Mouse (Mus musculus) midbrain, postnatal 0 days (tissue): Measurements from ENCODE around the gene Olfr1089. TPM values are rescaled to one million over a fixed set of nuclear protein-coding genes. Genes with fewer than 3 reads are reported as not detected.

ENCODE experiments used
- ATAC-seq: fragments of 200-750 bp; cut with Nextera tagmentation; 2 replicates; pipeline ENCODE4 v1.8.0; 2017; ENCODE audit warnings: moderate number of reproducible peaks, mild to moderate bottlenecking, moderate TSS enrichment, moderate library complexity; ENCODE audit not compliant: low FRiP score
- DNase-seq: peaks from one replicate; pipeline ENCODE4 v3.0.0-alpha.2; 2015; ENCODE audit warnings: low spot score
- H3K27ac ChIP-seq: fragments of 300-500 bp; sonication (generic); 2 replicates; pipeline ENCODE4 v1.5.1; 2014; ENCODE audit warnings: low read depth, mild to moderate bottlenecking, low read length, mixed read lengths
- H3K27me3 ChIP-seq: fragments of 300-500 bp; sonication (generic); 2 replicates; pipeline ENCODE4 v1.6.1; 2014; ENCODE audit warnings: low read length, control low read depth, mixed read lengths; ENCODE audit not compliant: insufficient read depth
- H3K36me3 ChIP-seq: fragments of 300-500 bp; sonication (generic); 2 replicates; pipeline ENCODE4 v1.6.1; 2014; ENCODE audit warnings: low read length, control low read depth, mixed read lengths; ENCODE audit not compliant: insufficient read depth
- H3K4me1 ChIP-seq: fragments of 300-500 bp; sonication (generic); 2 replicates; pipeline ENCODE4 v1.6.1; 2014; ENCODE audit warnings: mild to moderate bottlenecking, control low read depth, antibody characterized with exemption, low read length, mixed read lengths; ENCODE audit not compliant: insufficient read depth
- H3K4me2 ChIP-seq: fragments of 300-500 bp; sonication (generic); 2 replicates; pipeline ENCODE4 v1.6.1; 2014; ENCODE audit warnings: low read depth, mild to moderate bottlenecking, low read length, mixed read lengths; ENCODE audit not compliant: poor library complexity, severe bottlenecking
- H3K4me3 ChIP-seq: fragments of 300-500 bp; sonication (generic); 2 replicates; pipeline ENCODE4 v1.5.1; 2014; ENCODE audit warnings: low read depth, mild to moderate bottlenecking, low read length, moderate library complexity
- H3K9ac ChIP-seq: fragments of 300-500 bp; sonication (generic); replicated peaks from 2 replicates; pipeline ENCODE4 v1.6.1; 2014; ENCODE audit warnings: mild to moderate bottlenecking, low read length, moderate library complexity, mixed read lengths; ENCODE audit not compliant: poor library complexity, severe bottlenecking
- H3K9me3 ChIP-seq: fragments of 300-500 bp; sonication (generic); 2 replicates; pipeline ENCODE4 v1.6.1; 2016; ENCODE audit warnings: low read length, control low read depth
- CTCF ChIP-seq: IDR thresholded peaks from 2 replicates; pipeline ENCODE4 v1.5.1; 2016; ENCODE audit warnings: antibody characterized with exemption, mild to moderate bottlenecking
- WGBS: fragments of 180-500 bp; shearing (Covaris S2); extraction: QIAGEN DNeasy Blood & Tissue Kit; methylation state at CpG from one replicate; pipeline ENCODE4 v1.1.7; 2014; 5-methylcytosine and 5-hydroxymethylcytosine counted together
- polyA plus RNA-seq: library from polyadenylated mRNA; unstranded; fragments of >200 nt; fragmentation: Nextera tagmentation; extraction: Ambion mirVana; gene quantifications from 2 replicates; pipeline ENCODE4 v1.2.1, GENCODE M21; 2015
- total RNA-seq: library from RNA; depleted of rRNA; stranded (reverse); fragments of >200 nt; gene quantifications from 2 replicates; pipeline ENCODE4 v1.2.3, GENCODE M21; 2014; rRNA removed

The Olfr1089 gene
- total RNA-seq (not detected in 2 replicates), polyA plus RNA-seq (not detected in 2 replicates)

DNA sequence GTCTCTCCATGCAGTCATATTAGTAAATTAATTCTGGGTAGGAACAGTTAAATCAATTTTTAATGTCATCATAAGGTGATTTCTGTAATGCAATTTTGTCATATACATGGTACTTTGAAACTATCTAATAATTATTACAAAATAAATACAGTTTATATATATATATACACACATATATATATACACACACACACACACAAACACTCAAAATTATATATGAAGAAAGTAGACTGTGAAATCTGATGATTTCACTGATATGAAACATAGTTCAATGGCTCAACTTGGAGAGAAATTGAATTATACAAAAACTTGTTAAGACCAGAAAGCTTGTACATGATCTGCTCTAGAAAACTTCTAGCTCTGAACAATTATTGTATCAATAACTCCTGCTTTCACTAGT is at the start of gene Olfr1089:
TSS of gene Olfr1089 (minus strand) at position 101 of the 400 bp plus-strand sequence.
- H3K36me3 ChIP-seq = no peaks in the 10 kb centered on the region
- no peak within 1 kb of the TSS for H3K4me2 ChIP-seq
- no peaks in the 10 kb centered on the region for H3K4me1 ChIP-seq
- TF ChIP-seq CTCF = no peak
- H3K9ac ChIP-seq = no peak within 1 kb of the TSS
- no peaks in the 10 kb centered on the region for H3K27me3 ChIP-seq
- H3K9me3 ChIP-seq = no peaks in the 10 kb centered on the region
- ATAC-seq (no peak), DNase-seq (no peak)
- H3K4me3 ChIP-seq = no peak within 1 kb of the TSS
- no peak within 1 kb of the TSS for H3K27ac ChIP-seq

DNA sequence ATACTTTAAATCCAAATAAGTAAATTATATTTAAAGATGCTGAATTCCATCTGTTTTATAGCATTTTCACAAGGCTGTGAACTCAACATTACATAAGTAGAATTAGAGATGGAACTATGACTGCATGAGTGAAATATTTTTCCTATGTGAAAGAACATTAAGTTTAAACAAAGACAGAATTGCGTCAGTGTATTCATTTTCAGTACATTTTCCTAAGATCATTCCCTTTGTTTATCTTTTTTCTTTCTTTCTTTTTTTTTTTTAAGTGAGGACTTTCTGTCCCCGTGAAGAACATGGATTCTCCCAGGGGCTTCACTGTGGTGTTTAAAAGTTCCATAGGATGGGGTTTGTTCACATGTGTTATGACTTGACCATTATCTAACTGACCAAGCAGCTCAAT is 48.7 kb upstream of the Olfr1089 start, which contains the start of gene Olfr1093:
TSS of gene Olfr1093 (plus strand) at position 301 of the 400 bp plus-strand sequence.
- no peak for TF ChIP-seq CTCF
- 84% methylated on average over 2 of the region's 2 CpGs for WGBS
- no peak for ATAC-seq

DNA sequence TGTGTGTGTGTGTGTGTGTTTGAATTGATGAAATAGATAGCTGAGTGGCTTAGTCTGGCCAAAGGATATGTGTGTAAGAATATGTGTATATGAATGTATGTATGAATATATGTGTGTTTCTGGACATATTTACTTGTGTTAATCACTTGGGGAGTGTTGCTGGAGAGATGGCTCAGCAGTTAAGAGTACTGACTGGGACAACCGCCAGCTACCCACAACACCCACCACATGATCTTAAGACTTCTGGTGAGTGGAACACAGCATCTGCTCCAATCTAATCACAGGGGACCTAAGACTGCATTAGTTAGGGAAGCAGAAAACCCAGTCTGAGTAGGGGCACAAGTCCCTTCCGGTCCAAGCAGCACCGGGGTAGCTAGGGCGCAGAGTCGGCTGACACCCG is 27.5 kb upstream of the Olfr1089 start:
- ATAC-seq (no peak), DNase-seq (no peak)

More for the DNA sequence above, 48.7 kb upstream of the Olfr1089 start, which contains the start of gene Olfr1093:
- Histone ChIP-seq H3K4me1 (no peaks in the 10 kb centered on the region), H3K27ac (no peak within 1 kb of the TSS), H3K36me3 (no peaks in the 10 kb centered on the region), H3K4me2 (no peak within 1 kb of the TSS), H3K9ac (no peak within 1 kb of the TSS), H3K4me3 (no peak within 1 kb of the TSS), H3K9me3 (no peaks in the 10 kb centered on the region), H3K27me3 (no peaks in the 10 kb centered on the region)
- DNase-seq = no peak

DNA sequence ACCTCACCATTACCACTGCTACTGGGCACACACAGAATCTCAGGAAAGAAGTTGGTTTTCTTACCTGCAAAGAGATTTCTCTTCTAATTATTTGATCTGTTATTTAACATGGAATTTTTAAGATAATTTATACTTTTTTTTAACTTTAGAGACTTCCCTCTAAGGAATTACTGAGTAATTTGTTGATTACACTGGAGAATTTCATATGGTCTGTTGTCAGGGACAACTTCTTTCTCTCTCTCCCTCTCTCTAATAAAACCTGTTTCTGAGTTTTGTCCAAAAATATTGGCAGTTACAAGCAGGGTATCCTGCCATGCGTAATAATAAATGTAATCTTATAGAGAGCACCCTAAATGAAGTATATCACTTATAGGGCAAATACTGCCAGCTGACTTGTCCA is 25.4 kb upstream of the Olfr1089 start, which contains the start of gene Olfr1090:
TSS of gene Olfr1090 (minus strand) at position 101 of the 400 bp plus-strand sequence.
- no peaks in the 10 kb centered on the region for H3K27me3 ChIP-seq
- no peaks in the 10 kb centered on the region for H3K4me1 ChIP-seq
- no peak for TF ChIP-seq CTCF
- 88% methylated on average over 1 of the region's 1 CpGs for WGBS
- no peak for ATAC-seq
- H3K36me3 ChIP-seq = no peaks in the 10 kb centered on the region
- no peak within 1 kb of the TSS for H3K9ac ChIP-seq
- no peaks in the 10 kb centered on the region for H3K9me3 ChIP-seq
- H3K4me3 ChIP-seq = no peak within 1 kb of the TSS
- H3K27ac ChIP-seq = no peak within 1 kb of the TSS
- H3K4me2 ChIP-seq = no peak within 1 kb of the TSS
- no peak for DNase-seq

More for the DNA sequence above, 27.5 kb upstream of the Olfr1089 start:
- WGBS = 97% methylated on average over 6 of the region's 6 CpGs
- H3K9ac ChIP-seq = no peak overlapping the region
- H3K4me2 ChIP-seq = no peak overlapping the region
- no peak overlapping the region for H3K4me3 ChIP-seq
- H3K9me3 ChIP-seq = no peaks in the 10 kb centered on the region
- no peaks in the 10 kb centered on the region for H3K36me3 ChIP-seq
- H3K4me1 ChIP-seq = no peaks in the 10 kb centered on the region
- no peaks in the 10 kb centered on the region for H3K27me3 ChIP-seq
- no peak for TF ChIP-seq CTCF
- H3K27ac ChIP-seq = no peak overlapping the region

- Histone ChIP-seq H3K27ac (no peak within 1 kb of the TSS), H3K4me2 (no peak within 1 kb of the TSS), H3K9ac (no peak within 1 kb of the TSS), H3K27me3 (no peaks in the 10 kb centered on the region), H3K36me3 (no peaks in the 10 kb centered on the region), H3K4me1 (no peaks in the 10 kb centered on the region), H3K9me3 (no peaks in the 10 kb centered on the region), H3K4me3 (no peak within 1 kb of the TSS)
- DNase-seq (no peak), ATAC-seq (no peak)
- no peak for TF ChIP-seq CTCF
These were observed 35.2 kb downstream of the Olfr1089 start, which contains the start of gene Olfr1087 for GRCm38 (mm10) chr2:86698295-86698694. TSS of gene Olfr1087 (minus strand) at chr2:86698395.

Other genes starting within 250 kb of the Olfr1089 start
- gene Olfr228, start 246.3 kb downstream of the Olfr1089 start, total RNA-seq = not detected in 2 replicates
- not detected in 2 replicates for gene Olfr228, start 246.3 kb downstream of the Olfr1089 start, polyA plus RNA-seq
- gene Olfr1076, start 225.2 kb downstream of the Olfr1089 start, total RNA-seq = not detected in 2 replicates
- gene Olfr1076, start 225.2 kb downstream of the Olfr1089 start, polyA plus RNA-seq = not detected in 2 replicates
- not detected in 2 replicates for gene Olfr1079, start 191.2 kb downstream of the Olfr1089 start, total RNA-seq
- gene Olfr1079, start 191.2 kb downstream of the Olfr1089 start, polyA plus RNA-seq = not detected in 2 replicates
- not detected in 2 replicates for gene Olfr1080, start 175.5 kb downstream of the Olfr1089 start, total RNA-seq
- gene Olfr1080, start 175.5 kb downstream of the Olfr1089 start, polyA plus RNA-seq = not detected in 2 replicates
- gene Olfr1082, start 134.7 kb downstream of the Olfr1089 start, total RNA-seq = not detected in 2 replicates
- not detected in 2 replicates for gene Olfr1082, start 134.7 kb downstream of the Olfr1089 start, polyA plus RNA-seq
- not detected in 2 replicates for gene Olfr1084, start 94.0 kb downstream of the Olfr1089 start, total RNA-seq
- not detected in 2 replicates for gene Olfr1084, start 94.0 kb downstream of the Olfr1089 start, polyA plus RNA-seq
- gene Olfr1085, start 71.7 kb downstream of the Olfr1089 start, total RNA-seq = not detected in 2 replicates
- gene Olfr1085, start 71.7 kb downstream of the Olfr1089 start, polyA plus RNA-seq = not detected in 2 replicates
- gene Olfr1086, start 53.6 kb downstream of the Olfr1089 start, total RNA-seq = not detected in 2 replicates
- gene Olfr1086, start 53.6 kb downstream of the Olfr1089 start, polyA plus RNA-seq = not detected in 2 replicates
- gene Olfr1087, start 35.3 kb downstream of the Olfr1089 start, total RNA-seq = not detected in 2 replicates
- not detected in 2 replicates for gene Olfr1087, start 35.3 kb downstream of the Olfr1089 start, polyA plus RNA-seq
- gene Olfr1090, start 25.3 kb upstream of the Olfr1089 start, total RNA-seq = not detected in 2 replicates
- gene Olfr1090, start 25.3 kb upstream of the Olfr1089 start, polyA plus RNA-seq = not detected in 2 replicates
- gene Olfr1093, start 48.8 kb upstream of the Olfr1089 start, total RNA-seq = not detected in 2 replicates
- gene Olfr1093, start 48.8 kb upstream of the Olfr1089 start, polyA plus RNA-seq = not detected in 2 replicates
- gene Olfr141, start 76.3 kb upstream of the Olfr1089 start, total RNA-seq = not detected in 2 replicates
- gene Olfr141, start 76.3 kb upstream of the Olfr1089 start, polyA plus RNA-seq = not detected in 2 replicates
- gene Olfr1094, start 91.0 kb upstream of the Olfr1089 start, total RNA-seq = not detected in 2 replicates
- not detected in 2 replicates for gene Olfr1094, start 91.0 kb upstream of the Olfr1089 start, polyA plus RNA-seq
- gene Olfr1095, start 118.0 kb upstream of the Olfr1089 start, total RNA-seq = not detected in 2 replicates
- gene Olfr1095, start 118.0 kb upstream of the Olfr1089 start, polyA plus RNA-seq = not detected in 2 replicates
- gene Gm13723, start 141.1 kb upstream of the Olfr1089 start, total RNA-seq = not detected in 2 replicates
- gene Gm13723, start 141.1 kb upstream of the Olfr1089 start, polyA plus RNA-seq = not detected in 2 replicates
- gene Olfr1097, start 158.5 kb upstream of the Olfr1089 start, total RNA-seq = not detected in 2 replicates
- gene Olfr1097, start 158.5 kb upstream of the Olfr1089 start, polyA plus RNA-seq = not detected in 2 replicates
- not detected in 2 replicates for gene Olfr1098, start 190.8 kb upstream of the Olfr1089 start, total RNA-seq
- gene Olfr1098, start 190.8 kb upstream of the Olfr1089 start, polyA plus RNA-seq = not detected in 2 replicates
- gene Olfr1099, start 227.0 kb upstream of the Olfr1089 start, total RNA-seq = not detected in 2 replicates
- gene Olfr1099, start 227.0 kb upstream of the Olfr1089 start, polyA plus RNA-seq = not detected in 2 replicates
- gene Olfr1100, start 246.3 kb upstream of the Olfr1089 start, total RNA-seq = not detected in 2 replicates
- gene Olfr1100, start 246.3 kb upstream of the Olfr1089 start, polyA plus RNA-seq = not detected in 2 replicates